Mouse (Mus musculus) kidney, postnatal 0 days (tissue): ENCODE measurements at regions not wholly inside any gene's neighbourhood (a gene's known extent, or its start where the extent isn't known, plus 50 kb on each side); places are given as distances from the start of the nearest gene placed in this dataset.

Source experiments
- ATAC-seq: fragments of 200-750 bp; cut with Nextera tagmentation; replicated peaks from 2 replicates; pipeline ENCODE4 v1.8.0; 2017; ENCODE audit warnings: low read depth, moderate number of reproducible peaks, moderate TSS enrichment, moderate library complexity; ENCODE audit not compliant: low FRiP score
- DNase-seq: peaks from one replicate; pipeline ENCODE4 v3.0.0-alpha.2; 2016; ENCODE audit warnings: low spot score
- H3K27ac ChIP-seq: fragments of 300-500 bp; sonication (generic); 2 replicates; pipeline ENCODE4 v1.5.1; 2014; ENCODE audit warnings: mild to moderate bottlenecking
- H3K27me3 ChIP-seq: fragments of 300-500 bp; sonication (generic); 2 replicates; pipeline ENCODE4 v1.6.1; 2014; ENCODE audit warnings: low read length, mixed read lengths; ENCODE audit not compliant: insufficient read depth
- H3K36me3 ChIP-seq: fragments of 300-500 bp; sonication (generic); 2 replicates; pipeline ENCODE4 v1.6.1; 2014; ENCODE audit warnings: low read length, mixed read lengths; ENCODE audit not compliant: insufficient read depth
- H3K4me1 ChIP-seq: fragments of 300-500 bp; sonication (generic); replicated peaks from 2 replicates; pipeline ENCODE4 v1.6.1; 2014; ENCODE audit warnings: antibody characterized with exemption, low read length, mixed read lengths; ENCODE audit not compliant: insufficient read depth
- H3K4me2 ChIP-seq: fragments of 300-500 bp; sonication (generic); 2 replicates; pipeline ENCODE4 v1.6.1; 2014; ENCODE audit warnings: mild to moderate bottlenecking, low read length, moderate library complexity, mixed read lengths
- H3K4me3 ChIP-seq: fragments of 300-500 bp; sonication (generic); replicated peaks from 2 replicates; pipeline ENCODE4 v1.5.1; 2014; ENCODE audit warnings: low read depth, low read length
- H3K9ac ChIP-seq: fragments of 300-500 bp; sonication (generic); 2 replicates; pipeline ENCODE4 v1.6.1; 2014; ENCODE audit warnings: low read depth, low read length
- H3K9me3 ChIP-seq: fragments of 300-500 bp; sonication (generic); replicated peaks from 2 replicates; pipeline ENCODE4 v1.6.1; 2016; ENCODE audit warnings: low read length, inconsistent platforms, mixed read lengths
- CTCF ChIP-seq: IDR thresholded peaks from 2 replicates; pipeline ENCODE4 v1.5.1; 2016; ENCODE audit warnings: antibody characterized with exemption, low read depth, mild to moderate bottlenecking, moderate library complexity
- WGBS: fragments of 180-500 bp; shearing (Covaris S2); extraction: QIAGEN DNeasy Blood & Tissue Kit; methylation state at CpG from one replicate; pipeline ENCODE4 v1.1.7; 2014; 5-methylcytosine and 5-hydroxymethylcytosine counted together

DNA sequence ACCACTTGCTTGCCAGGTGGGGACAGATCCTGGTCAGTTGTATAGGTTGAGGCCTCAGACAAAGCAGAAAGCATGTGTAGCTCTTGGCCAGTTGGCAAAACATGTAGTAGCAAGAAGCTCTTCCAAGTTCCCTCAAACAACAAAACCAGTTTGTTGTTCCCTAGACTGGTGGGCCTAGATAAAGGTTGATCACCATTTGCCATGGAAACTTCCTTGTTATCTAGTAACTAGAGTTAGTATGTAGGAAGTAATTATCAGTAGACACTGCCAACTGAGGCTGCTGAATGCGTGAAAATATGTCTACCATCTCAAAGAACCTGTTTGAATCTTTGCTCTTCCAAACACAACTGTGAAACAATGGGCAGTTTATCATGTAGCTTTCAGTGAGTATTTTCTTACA lies 1098.7 kb downstream of the Pcdh18 start:
- no peak for ATAC-seq
- no peak overlapping the region for H3K4me3 ChIP-seq
- no peaks in the 10 kb centered on the region for H3K36me3 ChIP-seq
- H3K27ac ChIP-seq: no peak overlapping the region
- H3K9me3 ChIP-seq: no peaks in the 10 kb centered on the region
- H3K27me3 ChIP-seq: no peaks in the 10 kb centered on the region
- WGBS: 88% methylated on average over 1 of the region's 1 CpGs
- no peak overlapping the region for H3K4me2 ChIP-seq
- no peak overlapping the region for H3K9ac ChIP-seq
- no peaks in the 10 kb centered on the region for H3K4me1 ChIP-seq
- TF ChIP-seq CTCF: no peak
- no peak for DNase-seq

DNA sequence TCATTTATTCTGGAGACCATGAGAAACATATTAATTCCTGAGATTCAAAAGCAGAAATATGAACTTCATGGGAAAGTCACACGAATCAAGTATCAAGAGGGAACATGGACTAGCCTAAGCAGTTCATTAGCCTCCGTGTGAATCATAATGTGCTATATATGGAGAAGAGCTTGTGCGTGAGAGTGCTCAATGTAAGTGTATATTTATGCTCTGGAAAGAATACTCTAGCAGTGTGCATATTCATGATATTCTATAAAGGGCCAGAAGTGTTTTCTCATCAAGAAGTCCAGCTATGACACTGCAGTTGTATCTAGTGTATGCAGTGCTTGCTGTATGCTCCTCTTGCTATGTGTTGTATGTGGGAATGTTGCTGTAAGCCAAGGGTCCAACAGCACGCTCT lies 1102.0 kb downstream of the Pcdh18 start:
- Histone ChIP-seq H3K27me3 (no peaks in the 10 kb centered on the region), H3K27ac (no peak overlapping the region), H3K4me1 (no peaks in the 10 kb centered on the region), H3K36me3 (no peaks in the 10 kb centered on the region), H3K9ac (no peak overlapping the region), H3K4me3 (no peak overlapping the region), H3K4me2 (no peak overlapping the region), H3K9me3 (no peaks in the 10 kb centered on the region)
- ATAC-seq (no peak), DNase-seq (no peak)
- no peak for TF ChIP-seq CTCF
- WGBS: 74% methylated on average over 4 of the region's 4 CpGs

DNA sequence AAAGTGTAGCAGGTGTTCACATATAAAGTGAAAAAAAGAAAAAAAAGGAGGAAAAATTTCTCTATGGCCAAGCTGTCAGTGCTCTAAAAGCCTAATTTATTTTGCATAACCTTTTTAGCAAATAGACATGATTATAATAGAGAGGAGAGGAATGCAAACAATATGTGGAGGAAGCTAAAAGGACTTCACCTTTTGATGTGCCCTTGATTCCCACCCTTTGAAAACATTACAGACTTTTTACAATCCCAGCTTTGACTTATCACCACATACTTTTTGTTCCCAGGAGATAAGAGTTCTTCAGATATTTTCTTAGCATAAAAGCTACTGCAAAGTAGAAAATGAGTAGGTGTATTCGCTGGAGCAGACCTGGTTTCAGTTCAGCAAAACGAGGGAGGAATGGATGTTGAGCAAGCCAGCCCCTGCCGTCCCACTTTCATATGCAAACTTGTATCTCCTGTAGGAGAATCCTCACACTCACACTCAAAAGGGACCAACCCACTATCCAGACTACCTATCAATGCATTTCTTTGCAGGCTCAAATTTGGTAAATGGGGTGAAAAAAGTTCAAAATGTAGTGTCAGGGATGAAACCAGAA lies 1125.1 kb downstream of the Pcdh18 start:
- no peak for TF ChIP-seq CTCF
- no peak overlapping the region for H3K9ac ChIP-seq
- no peaks in the 10 kb centered on the region for H3K4me1 ChIP-seq
- H3K36me3 ChIP-seq: no peaks in the 10 kb centered on the region
- no peak overlapping the region for H3K4me2 ChIP-seq
- no peak overlapping the region for H3K27ac ChIP-seq
- no peak overlapping the region for H3K4me3 ChIP-seq
- no peaks in the 10 kb centered on the region for H3K9me3 ChIP-seq
- WGBS: 33% methylated on average over 3 of the region's 3 CpGs
- DNase-seq (no peak), ATAC-seq (no peak)
- no peaks in the 10 kb centered on the region for H3K27me3 ChIP-seq

DNA sequence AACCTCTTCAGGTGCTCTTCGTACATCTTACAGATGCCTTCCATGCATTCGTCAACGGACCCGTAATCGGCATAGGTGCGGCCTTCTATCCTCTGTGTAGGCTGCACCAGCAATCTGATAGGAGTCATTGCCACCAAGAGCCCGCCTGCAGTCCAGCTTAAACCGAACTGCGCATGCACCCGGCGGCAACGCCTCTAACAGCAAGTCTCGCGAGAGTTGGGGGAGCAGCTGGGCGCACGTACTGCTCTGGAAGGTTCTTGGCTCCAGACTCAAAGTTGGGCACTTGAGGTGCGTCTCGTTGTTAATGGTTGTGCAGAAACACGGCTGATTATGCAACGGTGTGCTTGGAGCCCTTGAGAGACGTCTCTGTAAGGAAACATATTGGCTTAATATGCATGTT lies 1148.2 kb downstream of the Pcdh18 start:
- no peak overlapping the region for H3K9ac ChIP-seq
- H3K36me3 ChIP-seq: no peaks in the 10 kb centered on the region
- no peak overlapping the region for H3K27ac ChIP-seq
- H3K4me2 ChIP-seq: no peak overlapping the region
- 94% methylated on average over 21 of the region's 21 CpGs for WGBS
- ATAC-seq: no peak
- no peak for DNase-seq
- no peaks in the 10 kb centered on the region for H3K4me1 ChIP-seq
- no peak overlapping the region for H3K4me3 ChIP-seq
- H3K27me3 ChIP-seq: no peaks in the 10 kb centered on the region
- no peak for TF ChIP-seq CTCF
- no peaks in the 10 kb centered on the region for H3K9me3 ChIP-seq

DNA sequence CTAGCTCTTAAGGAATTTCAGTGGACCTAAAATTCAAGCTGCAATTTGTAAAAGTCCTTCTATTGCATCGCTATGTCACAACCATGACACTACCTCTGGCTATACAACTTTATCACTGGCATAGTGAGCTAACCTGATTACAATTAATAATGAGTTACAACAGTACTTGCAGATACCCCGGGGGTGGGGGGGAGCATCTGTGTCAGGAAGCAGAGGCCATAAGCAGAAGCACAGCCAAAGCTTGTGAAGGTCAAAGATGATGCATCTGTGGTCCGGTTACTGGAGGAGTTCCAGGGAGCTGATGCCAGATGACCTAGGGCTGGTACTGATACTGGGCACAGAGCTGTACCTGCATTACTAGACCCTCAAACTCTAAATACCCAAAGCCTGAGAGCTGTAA lies 1152.3 kb downstream of the Pcdh18 start:
- Histone ChIP-seq H3K9ac (no peak overlapping the region), H3K4me2 (no peak overlapping the region), H3K36me3 (no peaks in the 10 kb centered on the region), H3K27me3 (no peaks in the 10 kb centered on the region), H3K27ac (no peak overlapping the region), H3K4me1 (no peaks in the 10 kb centered on the region), H3K9me3 (no peaks in the 10 kb centered on the region), H3K4me3 (no peak overlapping the region)
- TF ChIP-seq CTCF: no peak
- ATAC-seq (no peak), DNase-seq (no peak)
- 81% methylated on average over 3 of the region's 3 CpGs for WGBS

DNA sequence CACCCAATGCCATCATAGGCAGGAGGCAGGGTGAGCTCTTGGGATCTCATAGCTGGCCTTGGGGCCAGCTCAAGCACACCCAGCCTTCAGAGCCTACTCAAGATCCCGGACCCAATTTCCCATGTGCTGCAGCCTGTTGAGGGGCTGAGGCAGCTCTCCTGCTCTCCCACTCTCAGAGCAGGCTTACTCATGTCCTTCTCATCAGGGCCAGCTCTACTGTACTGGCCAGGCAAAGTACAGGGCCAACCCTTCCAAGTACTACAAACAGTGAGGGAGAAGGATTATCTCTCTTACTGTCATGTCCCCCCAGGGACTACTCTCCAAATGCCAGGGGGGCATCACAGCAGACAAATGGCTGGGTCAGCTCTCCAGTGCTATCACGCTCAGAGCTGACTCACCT lies 1169.8 kb downstream of the Pcdh18 start:
- Histone ChIP-seq H3K27ac (no peak overlapping the region), H3K9ac (no peak overlapping the region), H3K4me3 (no peak overlapping the region), H3K4me2 (no peak overlapping the region), H3K4me1 (no peaks in the 10 kb centered on the region), H3K36me3 (no peaks in the 10 kb centered on the region), H3K9me3 (no peaks in the 10 kb centered on the region), H3K27me3 (no peaks in the 10 kb centered on the region)
- TF ChIP-seq CTCF: no peak
- ATAC-seq (no peak), DNase-seq (no peak)
- 92% methylated on average over 2 of the region's 2 CpGs for WGBS

DNA sequence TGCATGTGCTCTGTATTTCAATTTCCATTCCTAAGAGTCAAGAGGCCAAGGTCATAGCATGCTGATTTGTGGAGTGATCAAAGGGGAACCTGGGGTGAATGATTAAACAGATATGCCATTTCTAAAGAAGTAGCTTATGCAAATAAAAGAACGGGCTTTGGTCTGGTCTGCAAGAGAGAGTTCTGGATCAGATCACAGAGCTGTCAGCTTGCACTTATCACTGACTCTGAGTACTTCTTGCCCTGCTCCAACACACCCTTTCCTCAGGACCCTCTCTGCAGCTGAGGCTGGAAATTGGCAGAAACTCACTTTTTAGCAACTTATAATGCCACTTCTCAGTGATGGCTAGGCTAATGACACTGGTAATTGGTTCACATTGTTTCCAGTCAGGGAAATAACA lies 1171.0 kb downstream of the Pcdh18 start:
- WGBS: 17% methylated on average over 1 of the region's 1 CpGs

More for the DNA sequence above, 1171.0 kb downstream of the Pcdh18 start:
- Histone ChIP-seq H3K27me3 (no peaks in the 10 kb centered on the region), H3K9me3 (no peaks in the 10 kb centered on the region), H3K4me1 (no peaks in the 10 kb centered on the region), H3K36me3 (no peaks in the 10 kb centered on the region), H3K27ac (no peak overlapping the region), H3K4me3 (no peak overlapping the region), H3K9ac (no peak overlapping the region), H3K4me2 (no peak overlapping the region)
- TF ChIP-seq CTCF: no peak
- DNase-seq (no peak), ATAC-seq (no peak)
